Comparison of ENCODE assay signal across 8 mouse cellular contexts in genomic region chr6:3498162-3498848, GRCm38 (mm10). TPM values are rescaled to one million over a fixed set of nuclear protein-coding genes. Genes with fewer than 3 reads are reported as not detected.
DNase-seq lines count a peak whose midpoint lies in the region; ATAC-seq and TF ChIP-seq lines count a peak whose summit lies in the region.

Hepacam2 (minus strand) TSS chr6:3498298.
Vps50 (plus strand) TSS chr6:3498382.

- H3K9ac ChIP-seq in embryonic facial prominence, embryonic 14.5 days (ENCODE audit: low read depth, low read length) = peak within 1 kb of the TSS; percentile 73
- peak within 1 kb of the TSS; percentile 71 for H3K9ac ChIP-seq in heart, adult 2 months (ENCODE audit: low read depth, low read length)
- H3K9ac ChIP-seq in limb, embryonic 13.5 days = peak within 1 kb of the TSS; percentile 78
- H3K9ac ChIP-seq in midbrain, embryonic 16.5 days (ENCODE audit: low read depth, low read length) = peak within 1 kb of the TSS; percentile 64

- H3K27ac ChIP-seq in embryonic facial prominence, embryonic 14.5 days (replicated peaks; ENCODE audit: low read depth, low read length) = no peak within 1 kb of the TSS
- H3K27ac ChIP-seq in heart, adult 2 months = peak within 1 kb of the TSS; percentile 60
- H3K27ac ChIP-seq in limb, embryonic 13.5 days = no peak within 1 kb of the TSS
- H3K27ac ChIP-seq in midbrain, embryonic 16.5 days (ENCODE audit: low read length) = 0 out of 2 replicates have a peak within 1 kb of the TSS, but pooled peaks have one; percentile 58

- no peaks in the 10 kb centered on the region; the same call in 1 of the 2 replicates for H3K79me2 ChIP-seq in heart, adult 2 months (replicated peaks; ENCODE audit: control insufficient read depth, insufficient read depth, low read length)

- WGBS in embryonic facial prominence, embryonic 14.5 days = 1% methylated on average over 27 of the region's 28 CpGs
- WGBS in heart, adult 2 months = 1% methylated on average over 28 of the region's 28 CpGs
- WGBS in limb, embryonic 13.5 days = 1% methylated on average over 28 of the region's 28 CpGs
- under 1% methylated on average over 28 of the region's 28 CpGs for WGBS in midbrain, embryonic 16.5 days

- H3K27me3 ChIP-seq in embryonic facial prominence, embryonic 14.5 days (replicated peaks; ENCODE audit: control insufficient read depth, insufficient read depth, low read length) = no peaks in the 10 kb centered on the region
- no peaks in the 10 kb centered on the region for H3K27me3 ChIP-seq in heart, adult 2 months (ENCODE audit: control insufficient read depth, insufficient read depth, low read length)
- H3K27me3 ChIP-seq in limb, embryonic 13.5 days = 0 out of 2 replicates have a peak, but pooled peaks cover 2% of the 10 kb centered on the region
- no peaks in the 10 kb centered on the region; the same call in 1 of the 2 replicates for H3K27me3 ChIP-seq in midbrain, embryonic 16.5 days (ENCODE audit: control insufficient read depth, insufficient read depth, low read depth, low read length)

- intact Hi-C loops in heart, adult 2 months (cut with DNase I) = loop anchor here (5.0 kb wide), 2 partner anchors 589 to 1249 kb away; partner anchors contain the start of genes Bet1, Peg10 and Sgce

- peak; percentile 97 for DNase-seq in 3T3-L1 (ENCODE audit: low read depth, low spot score)
- peak; percentile 48 to 69 for DNase-seq in adrenal gland, postnatal 4 days (ENCODE audit: low spot score in 2 of 2)
- DNase-seq in embryonic facial prominence, embryonic 14.5 days (ENCODE audit: low spot score) = peak; percentile 97
- peak; percentile 84 to 91 for DNase-seq in heart, adult 2 months
- DNase-seq in kidney, adult 8-10 months = peak; percentile 93
- DNase-seq in spleen, postnatal 10 days (ENCODE audit: low spot score in 2 of 2) = peak; percentile 61 to 88

- peak within 1 kb of the TSS; percentile 69 for H3K4me3 ChIP-seq in embryonic facial prominence, embryonic 14.5 days (ENCODE audit: low read depth, low read length)
- H3K4me3 ChIP-seq in heart, adult 2 months = peak within 1 kb of the TSS; percentile 91
- H3K4me3 ChIP-seq in limb, embryonic 13.5 days = peak within 1 kb of the TSS; percentile 83
- peak within 1 kb of the TSS; percentile 64 for H3K4me3 ChIP-seq in midbrain, embryonic 16.5 days (ENCODE audit: low read depth, low read length)

- peak; percentile 72 for TF ChIP-seq POLR2A in heart, adult 2 months (IDR thresholded peaks at IDR 0.05; ENCODE audit: insufficient read depth, low read depth, low read length)

- H3K4me2 ChIP-seq in embryonic facial prominence, embryonic 14.5 days (ENCODE audit: low read depth, low read length) = peak within 1 kb of the TSS; percentile 93
- peak within 1 kb of the TSS; percentile 68 for H3K4me2 ChIP-seq in limb, embryonic 13.5 days (replicated peaks)
- peak within 1 kb of the TSS; percentile 92 for H3K4me2 ChIP-seq in midbrain, embryonic 16.5 days (ENCODE audit: low read length)

- H3K4me1 ChIP-seq in embryonic facial prominence, embryonic 14.5 days (ENCODE audit: control insufficient read depth, insufficient read depth, low read length) = peaks cover 4% of the 10 kb centered on the region; the same call in 1 of the 2 replicates
- H3K4me1 ChIP-seq in heart, adult 2 months (ENCODE audit: control insufficient read depth, insufficient read depth, low read length) = peaks cover 1% of the 10 kb centered on the region
- H3K4me1 ChIP-seq in limb, embryonic 13.5 days = peaks cover 3% of the 10 kb centered on the region; the same call in 1 of the 2 replicates
- peaks cover 18% of the 10 kb centered on the region for H3K4me1 ChIP-seq in midbrain, embryonic 16.5 days (ENCODE audit: control insufficient read depth, insufficient read depth, low read length)

- peak; percentile 99 for ATAC-seq in embryonic facial prominence, embryonic 14.5 days (ENCODE audit: low read depth)
- ATAC-seq in limb, embryonic 13.5 days (ENCODE audit: low FRiP score, low read depth) = peak; percentile 99
- ATAC-seq in midbrain, embryonic 16.5 days = peak; percentile 99

- 0 out of 2 replicates have a peak, but pooled peaks have one; percentile 15 for TF ChIP-seq EP300 in heart, adult 2 months (IDR thresholded peaks at IDR 0.05; ENCODE audit: insufficient read depth, low read depth, low read length)

- TF ChIP-seq CTCF in heart, adult 2 months (IDR thresholded peaks at IDR 0.05) = 0 out of 2 replicates have a peak, but pooled peaks have one; percentile 2

- no peaks in the 10 kb centered on the region for H3K36me3 ChIP-seq in embryonic facial prominence, embryonic 14.5 days (ENCODE audit: control insufficient read depth, insufficient read depth, low read length)
- no peaks in the 10 kb centered on the region for H3K36me3 ChIP-seq in heart, adult 2 months (ENCODE audit: control insufficient read depth, insufficient read depth, low read length)
- no peaks in the 10 kb centered on the region for H3K36me3 ChIP-seq in limb, embryonic 13.5 days
- H3K36me3 ChIP-seq in midbrain, embryonic 16.5 days (ENCODE audit: control insufficient read depth, insufficient read depth, low read length) = no peaks in the 10 kb centered on the region

- H3K9me3 ChIP-seq in embryonic facial prominence, embryonic 14.5 days (ENCODE audit: control insufficient read depth, low read length) = no peaks in the 10 kb centered on the region
- H3K9me3 ChIP-seq in limb, embryonic 13.5 days = no peaks in the 10 kb centered on the region
- H3K9me3 ChIP-seq in midbrain, embryonic 16.5 days (replicated peaks; ENCODE audit: control insufficient read depth, low read length, poor library complexity, severe bottlenecking) = no peaks in the 10 kb centered on the region

RNA-seq across cellular contexts. Expression of gene Hepacam2, which starts in this region (rescaled TPM):
- total RNA-seq in adrenal gland, postnatal 4 days (2021) = 1 to 10 TPM in 1 of 2 experiments, not detected in 1; 2.6 TPM
- 0.35 and 0.86 TPM in 2 replicates for polyA plus RNA-seq in embryonic facial prominence, embryonic 14.5 days (2014; fragmentation: Nextera tagmentation; extraction: Ambion mirVana)
- under 1 TPM; 0.16 to 0.34 TPM for total RNA-seq in heart, adult 2 months (2021)
- 0.74 and 1.2 TPM in 2 replicates for polyA plus RNA-seq in heart, adult 2 months (2012; rRNA removed)
- polyA plus RNA-seq in limb, embryonic 13.5 days (2015; fragmentation: Nextera tagmentation; extraction: Ambion mirVana) = 0.08 and 0.15 TPM in 2 replicates
- 1.8 and 2.3 TPM in 2 replicates for polyA plus RNA-seq in midbrain, embryonic 16.5 days (2015; fragmentation: Nextera tagmentation; extraction: Ambion mirVana)

RNA-seq across cellular contexts. Expression of gene Vps50, which starts in this region (rescaled TPM):
- 10 to 100 TPM; 23.7 to 25.0 TPM for total RNA-seq in adrenal gland, postnatal 4 days (2021)
- 24.8 and 28.2 TPM in 2 replicates for polyA plus RNA-seq in embryonic facial prominence, embryonic 14.5 days (2014; fragmentation: Nextera tagmentation; extraction: Ambion mirVana)
- 10 to 100 TPM; 13.9 to 14.8 TPM for total RNA-seq in heart, adult 2 months (2021)
- 3.2 and 5.6 TPM in 2 replicates for polyA plus RNA-seq in heart, adult 2 months (2012; rRNA removed)
- polyA plus RNA-seq in limb, embryonic 13.5 days (2015; fragmentation: Nextera tagmentation; extraction: Ambion mirVana) = 32.5 and 34.0 TPM in 2 replicates
- 57.4 and 59.5 TPM in 2 replicates for polyA plus RNA-seq in midbrain, embryonic 16.5 days (2015; fragmentation: Nextera tagmentation; extraction: Ambion mirVana)

Comparison
In these comparisons a context has a peak if more than half of its experiments do, and no peak if none do; other contexts are left out.
1. H3K27ac ChIP-seq: peak in heart, adult 2 months (single experiment) and midbrain, embryonic 16.5 days (single experiment); none in embryonic facial prominence, embryonic 14.5 days (single experiment) and limb, embryonic 13.5 days (single experiment).
2. Peak in every context shown above with its lines, with median percentiles within 50 percentile points of each other: DNase-seq, ATAC-seq, H3K4me2 ChIP-seq, H3K4me3 ChIP-seq and H3K9ac ChIP-seq.